Mouse (Mus musculus): ENCODE results near the gene Nmu.

Nmu gene

DNA sequence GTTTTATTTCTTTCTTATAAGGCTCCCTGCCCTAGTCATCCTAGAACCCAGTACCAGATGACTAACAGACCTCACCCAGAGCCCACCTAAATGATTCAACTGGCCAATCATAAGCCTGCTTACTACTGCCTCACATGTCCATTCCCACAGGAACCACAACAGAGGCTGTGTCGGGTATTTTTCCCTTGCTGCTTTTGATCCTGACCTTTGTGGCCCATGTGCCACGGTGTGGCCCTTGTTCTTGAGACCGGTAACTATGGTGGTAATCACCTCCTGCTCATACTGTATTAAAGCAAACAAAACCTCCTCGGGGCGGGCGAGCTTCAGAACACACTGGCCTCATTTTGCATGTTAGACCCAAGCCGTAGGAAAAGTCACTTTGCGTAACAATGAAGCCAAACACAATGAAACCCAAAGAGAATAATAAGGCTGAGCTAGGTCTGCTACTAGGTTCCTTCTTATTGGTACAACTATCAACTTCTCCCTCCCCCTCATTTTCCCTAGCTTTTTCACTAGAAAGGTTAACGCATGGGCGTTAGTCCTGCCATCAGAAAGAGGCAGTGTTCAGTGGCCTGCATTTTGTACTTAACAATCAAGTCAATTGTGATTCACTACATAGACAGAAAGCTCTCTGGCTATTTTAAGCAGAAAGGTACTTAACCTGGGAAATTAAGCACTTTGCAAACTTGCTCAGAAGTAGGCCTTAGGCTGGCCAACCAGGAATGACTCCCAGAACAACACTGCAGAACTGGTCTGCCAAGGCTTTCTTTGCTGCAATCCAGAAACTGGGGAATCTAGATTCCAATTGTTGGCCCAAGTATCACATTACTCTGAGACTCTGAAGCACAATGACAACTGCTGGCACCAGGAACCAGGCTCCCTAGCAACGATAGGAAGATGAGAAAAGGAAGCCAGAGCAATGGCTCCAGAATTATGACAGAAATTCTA lies 42.1 kb downstream of the Nmu start:
- no peak for DNase-seq (ENCODE audit: low spot score)

DNA sequence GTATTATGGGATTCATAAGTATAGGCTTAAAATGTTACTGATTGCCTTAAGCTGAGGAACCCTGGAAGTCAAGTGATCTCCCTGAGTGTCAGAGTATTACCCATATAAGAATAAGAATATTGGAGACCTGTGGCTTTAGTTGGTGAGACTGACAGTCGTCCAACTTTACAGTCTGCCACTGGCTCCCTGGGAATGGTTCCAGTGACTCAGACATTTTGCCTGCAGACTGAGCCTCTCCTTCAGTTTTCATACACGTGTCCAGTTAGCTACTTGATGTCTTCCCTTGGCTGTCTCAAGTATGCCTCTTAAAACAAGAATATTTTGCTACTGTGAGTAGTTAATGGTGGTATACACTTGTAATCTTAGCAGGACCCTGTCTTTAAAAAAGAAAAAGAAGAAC lies 55.4 kb downstream of the Nmu start:
- DNase-seq (ENCODE audit: low spot score): no peak

DNA sequence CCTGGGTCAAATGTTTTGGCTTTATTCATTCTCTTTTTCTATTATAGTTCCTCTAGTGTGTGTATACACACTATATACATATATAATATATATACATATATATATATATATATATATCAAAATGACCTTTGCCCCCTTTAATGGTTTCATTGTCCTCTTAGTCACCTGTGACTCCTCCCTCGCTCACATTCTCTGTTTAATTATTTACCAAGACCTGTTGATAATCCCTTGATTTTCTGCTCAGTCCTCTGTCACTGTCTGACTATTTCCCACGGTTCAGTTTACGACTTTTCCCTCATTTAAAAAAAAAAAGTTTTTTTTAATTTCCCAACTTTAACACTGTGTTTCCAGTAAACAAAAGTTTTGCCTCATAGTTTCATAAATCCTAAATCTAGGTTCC lies 57.3 kb downstream of the Nmu start:
- no peak for DNase-seq (ENCODE audit: low spot score)

DNA sequence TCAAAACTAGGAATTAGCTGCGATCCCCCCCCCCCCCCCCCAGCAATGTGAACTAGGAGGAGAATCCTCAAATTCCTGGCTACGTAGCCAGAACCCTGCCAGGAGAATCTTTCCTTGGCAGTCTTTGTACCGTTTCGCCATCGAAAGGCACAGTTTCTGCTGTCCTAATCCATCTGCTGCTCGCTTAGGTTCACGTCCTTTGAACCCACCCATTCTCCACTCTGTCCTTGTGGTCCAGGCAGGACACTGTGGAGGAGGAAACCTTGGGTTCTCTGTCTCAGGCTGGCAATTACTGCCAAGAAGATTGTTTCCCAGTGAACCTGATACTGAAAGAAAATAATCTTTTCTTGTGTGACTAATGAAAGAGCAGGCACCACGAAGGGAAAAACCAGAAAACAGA lies 58.0 kb downstream of the Nmu start:
- peak; percentile 34 for DNase-seq (ENCODE audit: low spot score)

DNA sequence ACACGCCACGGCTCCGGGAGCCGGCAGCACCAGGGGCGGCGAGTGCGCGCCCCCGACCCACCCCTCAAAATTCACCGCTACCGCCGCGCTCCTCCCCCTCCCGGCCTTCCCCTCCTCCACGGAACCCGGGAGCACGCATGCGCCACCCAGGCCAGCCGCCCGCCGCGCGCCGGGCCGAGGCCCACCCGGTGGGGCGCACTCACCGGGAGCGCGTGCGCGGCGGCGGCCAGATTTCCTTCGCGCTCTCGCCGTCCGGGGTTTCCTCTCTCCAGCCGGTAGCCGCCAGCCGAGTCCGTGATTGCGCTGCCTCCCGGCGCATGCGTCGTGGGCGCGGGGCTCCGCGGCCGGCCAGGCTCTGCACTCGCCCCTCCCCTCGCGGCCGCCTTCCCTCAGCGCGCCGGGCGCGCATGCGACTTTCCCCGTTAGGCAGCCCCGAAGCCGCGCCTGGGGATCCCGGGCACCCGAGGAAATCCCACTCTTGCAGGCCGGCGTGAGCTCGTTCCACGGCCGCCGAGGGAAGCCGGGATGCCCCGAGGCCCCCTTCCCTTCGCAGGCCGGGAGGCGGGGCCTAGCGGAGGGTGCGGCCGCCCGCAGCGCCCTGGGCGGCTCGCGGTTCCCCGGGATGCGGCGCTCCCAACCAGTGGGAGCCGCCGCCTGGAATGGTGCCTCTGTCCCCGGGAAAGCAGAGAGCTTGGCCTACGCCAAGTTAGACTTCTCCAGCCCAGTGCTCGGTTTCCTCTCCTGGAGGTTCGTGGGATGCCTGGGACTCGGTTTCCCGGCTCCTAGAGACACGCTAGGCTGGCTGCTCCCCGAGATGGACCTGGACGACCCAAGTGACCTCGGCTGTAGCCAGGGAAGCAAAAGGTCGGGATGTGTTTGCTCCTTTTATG lies 58.9 kb downstream of the Nmu start, which contains the start of gene Clock:
Gene Clock, minus strand, starts transcription at position 341 of the 890 bp plus-strand sequence.
- DNase-seq (ENCODE audit: low spot score): peak; percentile 89

DNA sequence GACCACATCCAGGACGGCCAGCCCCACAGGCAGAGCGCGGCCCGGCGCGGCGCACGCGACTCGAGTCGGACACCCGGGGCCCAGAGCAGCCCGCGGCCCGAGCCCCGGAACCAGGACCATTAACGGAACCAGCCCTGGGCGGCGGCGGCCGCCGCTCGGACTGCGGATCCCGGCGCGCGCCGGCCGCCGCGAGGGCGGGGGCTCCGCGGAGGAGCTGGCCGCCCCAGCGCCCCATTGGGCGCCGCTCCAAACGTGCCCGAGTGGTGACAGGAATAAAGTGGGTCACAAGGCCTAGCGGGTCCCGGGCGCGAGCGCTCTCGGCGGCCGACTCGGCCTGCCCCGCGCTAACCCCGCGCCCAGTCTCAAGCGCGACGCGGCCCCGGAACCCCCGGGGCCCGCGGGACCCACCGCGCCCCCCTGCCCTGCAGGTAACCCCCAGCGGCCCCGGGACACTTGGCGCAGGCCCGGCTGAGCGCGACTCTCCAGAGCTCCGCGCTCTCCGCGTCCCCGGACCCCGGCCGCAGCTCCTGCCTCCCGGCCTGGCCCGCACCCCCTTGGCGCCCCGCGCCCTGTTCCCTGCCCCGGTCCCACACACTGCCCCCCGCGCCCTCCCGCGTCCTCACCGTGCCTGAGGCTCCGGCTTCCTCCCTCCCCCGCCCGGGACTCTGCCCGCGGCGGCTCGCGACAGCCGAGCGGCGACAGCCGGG lies 59.7 kb downstream of the Nmu start:
- peak; percentile 67 for DNase-seq (ENCODE audit: low spot score)

DNA sequence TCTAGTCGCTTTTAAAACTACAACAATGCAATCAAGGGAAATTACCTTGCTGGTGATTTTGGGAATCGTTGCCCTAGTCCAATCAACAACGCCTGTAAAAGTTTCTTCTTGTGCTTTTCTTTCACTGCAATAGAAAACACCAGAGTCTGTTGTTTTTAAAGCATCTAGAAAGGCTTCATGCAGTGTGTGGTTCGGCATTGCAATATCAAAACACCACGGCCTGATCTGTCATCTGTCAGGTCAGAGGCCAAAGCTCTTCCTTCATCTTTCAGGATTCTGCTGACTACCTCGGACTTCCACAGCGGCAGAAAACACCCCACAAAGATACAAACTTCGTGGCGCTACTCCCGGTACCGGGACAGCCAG lies 60.2 kb downstream of the Nmu start:
- no peak for DNase-seq (ENCODE audit: low spot score)

DNA sequence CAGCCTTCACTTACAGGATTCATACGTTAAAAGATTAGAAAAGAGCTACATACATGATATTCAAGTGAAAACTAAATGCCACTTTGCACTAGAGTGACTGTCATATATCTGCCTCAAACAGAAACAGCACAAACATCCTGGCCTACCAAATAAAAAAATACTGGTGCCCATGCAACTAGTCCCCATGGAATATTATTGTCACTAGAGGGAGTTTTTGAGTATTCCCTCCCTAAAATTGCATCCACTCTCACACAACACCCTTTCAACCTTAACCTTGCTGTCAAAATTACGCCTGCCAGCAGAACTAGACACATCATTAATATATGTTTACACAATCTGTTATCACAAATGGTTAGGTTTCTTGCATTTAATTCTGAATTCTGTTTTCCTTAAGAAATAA lies 61.6 kb downstream of the Nmu start:
- DNase-seq (ENCODE audit: low spot score): no peak

DNA sequence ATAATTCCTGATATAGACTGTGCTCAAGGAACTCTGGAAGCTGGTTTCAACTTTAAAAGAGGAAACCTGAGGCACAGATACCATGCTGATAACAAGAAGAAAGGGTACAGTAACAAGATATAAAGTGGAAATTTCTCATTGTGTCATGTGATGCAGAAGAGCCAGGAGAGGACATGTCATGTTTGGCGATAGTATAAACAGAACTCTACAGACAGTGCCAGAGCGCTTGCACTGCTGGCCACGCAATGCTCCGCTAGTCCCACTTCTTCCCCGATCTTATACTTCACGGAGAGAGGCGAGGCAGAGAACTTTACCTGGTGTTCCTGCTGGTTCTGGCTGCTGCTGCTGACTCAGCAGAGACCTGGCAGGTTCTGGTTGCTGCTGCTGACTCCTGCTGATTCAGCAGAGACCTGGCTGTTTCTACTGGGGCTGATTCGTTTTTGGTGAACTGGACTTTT lies 74.3 kb downstream of the Nmu start:
- DNase-seq (ENCODE audit: low spot score): peak; percentile 8

DNA sequence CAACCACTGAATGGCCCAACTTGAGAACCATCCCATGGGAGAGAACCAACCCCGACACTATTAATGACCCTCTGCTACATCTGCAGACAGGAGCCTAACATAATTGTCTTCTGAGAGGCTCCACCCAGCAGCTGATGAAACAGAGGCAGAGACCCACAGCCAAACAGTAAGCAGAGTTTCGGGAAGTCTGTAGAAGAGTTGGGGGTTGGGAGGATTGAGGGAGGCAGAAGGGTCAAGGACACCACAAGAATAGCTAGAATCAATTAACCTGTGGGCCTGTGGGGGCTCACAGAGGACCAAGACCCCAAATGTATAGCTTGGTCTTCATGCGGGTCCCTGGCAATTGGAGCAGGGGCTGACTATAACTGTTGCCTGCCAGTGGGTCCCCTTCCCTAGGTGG lies 75.3 kb downstream of the Nmu start:
- no peak for DNase-seq (ENCODE audit: low spot score)

DNA sequence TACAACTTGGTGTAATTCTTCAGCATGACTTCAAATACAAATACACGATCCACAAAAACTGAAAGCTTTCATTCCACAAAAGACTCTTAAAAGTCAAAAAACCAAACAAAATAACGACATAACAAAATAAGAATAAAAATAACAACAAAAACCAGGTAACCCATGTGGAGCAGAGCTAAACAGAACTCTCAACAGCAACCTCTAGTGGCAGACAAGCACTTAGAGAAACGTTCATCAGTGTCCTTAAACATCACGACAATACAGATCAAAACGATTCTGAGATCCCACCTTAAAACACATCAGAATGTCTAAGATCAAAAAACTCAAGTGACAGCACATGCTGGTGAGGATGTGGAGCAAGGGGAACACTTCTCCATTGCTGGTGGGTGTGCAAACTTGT lies 76.5 kb downstream of the Nmu start:
- DNase-seq (ENCODE audit: low spot score): no peak

DNA sequence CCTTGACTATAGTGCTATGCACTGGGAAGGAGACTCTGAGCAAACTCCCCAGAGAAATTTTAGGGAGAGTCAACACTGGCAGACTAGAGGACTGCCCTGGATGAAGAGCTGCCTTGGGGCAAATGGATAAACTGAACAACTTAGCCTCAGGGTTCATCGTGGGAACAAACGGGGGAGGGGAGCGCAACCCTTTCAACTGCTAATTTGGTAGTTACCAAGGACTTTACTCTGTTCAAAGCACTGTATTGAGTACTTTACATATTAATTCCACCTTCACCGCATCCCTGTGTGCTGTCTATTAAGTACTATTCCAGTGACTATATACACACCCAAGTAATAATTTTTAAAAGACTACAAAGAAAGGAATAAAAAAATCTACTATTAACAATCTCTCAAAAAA lies 77.9 kb downstream of the Nmu start:
- no peak for DNase-seq (ENCODE audit: low spot score)

DNA sequence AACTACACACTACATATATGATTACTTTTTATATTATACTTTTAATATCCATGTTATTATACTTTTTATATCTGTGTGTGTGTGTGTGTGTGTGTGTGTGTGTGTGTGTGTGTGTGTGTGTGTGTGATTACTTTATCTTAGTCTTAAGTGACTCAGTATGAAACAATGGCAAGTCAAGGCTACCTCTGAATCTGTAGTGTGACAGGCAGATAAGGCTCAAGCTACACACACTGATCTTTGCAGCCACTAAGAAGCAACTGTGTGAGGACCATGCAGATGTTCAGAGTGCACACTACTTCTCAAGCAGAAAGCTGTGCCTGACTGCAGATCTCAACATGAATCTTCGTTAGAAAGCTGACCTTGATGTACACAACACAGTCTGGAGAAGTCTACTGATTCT lies 79.7 kb downstream of the Nmu start:
- DNase-seq (ENCODE audit: low spot score): no peak
